Mouse (Mus musculus) heart, postnatal 25 days (tissue): ENCODE measurements around the gene Ptchd3. TPM values are rescaled to one million over a fixed set of nuclear protein-coding genes. Genes with fewer than 3 reads are reported as not detected.

Experiments used
- total RNA-seq, 2 experiments: library from RNA; stranded (reverse); gene quantifications; 2 replicates each; pipeline ENCODE4 v1.2.3; 2021

Ptchd3 gene
- total RNA-seq, 2 experiments from 2014 or later = 0.26 to 0.28 TPM

Other genes with a start within 250 kb of the Ptchd3 start
- gene B3gntl1, start 157.1 kb upstream of the Ptchd3 start, total RNA-seq = 1 to 10 TPM; 3.6 to 4.6 TPM
- gene Metrnl, start 128.7 kb upstream of the Ptchd3 start, total RNA-seq = 10 to 100 TPM; 21.8 to 22.0 TPM